Mouse (Mus musculus): ENCODE data around the gene Poln. TPM values are rescaled to one million over a fixed set of nuclear protein-coding genes. Genes with fewer than 3 reads are reported as not detected.

Gene Poln
- total RNA-seq (2021) = 1 to 10 TPM; 1.2 to 1.7 TPM
- long read RNA-seq, experiment 1 = 0 reads
- long read RNA-seq, experiment 2, partial matches to known transcripts = 0 of 2 reads
- long read RNA-seq, experiment 2, other reads (novel, unspliced or antisense) = 2 of 2 reads

GRCm38 (mm10) chr5:34168950-34169891 lies at the start of gene Poln, which contains the start of gene Haus3:
Poln (minus strand) TSS chr5:34169448.
Haus3 (minus strand) TSS chr5:34169527.
- intact Hi-C loops (cut with DNase I; ENCODE audit: low total_unique reads) = no loop called here

DNA sequence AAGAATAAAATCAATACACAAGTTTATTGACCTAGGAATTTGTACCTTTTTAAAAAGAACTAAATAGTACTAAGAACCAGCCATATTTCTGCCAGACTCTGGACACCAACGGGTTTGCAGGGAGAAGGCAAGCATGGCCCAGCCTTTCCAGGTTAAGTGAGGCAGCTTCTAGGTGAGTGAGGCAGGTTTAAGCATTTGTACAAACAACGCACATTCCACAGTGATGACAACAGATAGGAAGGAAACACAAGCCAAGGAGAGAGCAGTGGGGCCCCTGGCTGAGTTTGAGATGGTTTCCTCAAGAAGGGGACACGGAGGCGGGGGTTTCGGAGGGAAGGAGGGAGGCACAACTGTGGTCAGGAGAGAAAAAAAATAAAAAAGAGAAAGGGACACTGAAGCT lies 49.4 kb upstream of the Poln start:
- intact Hi-C loops (cut with DNase I; ENCODE audit: low total_unique reads) = no loop called here
- DNase-seq = no peak

More at GRCm38 (mm10) chr5:34168950-34169891, at the start of gene Poln, which contains the start of gene Haus3:
- DNase-seq = peak; percentile 97

- no peak for DNase-seq
- intact Hi-C loops (cut with DNase I; ENCODE audit: low total_unique reads) = no loop called here
These were observed 48.5 kb upstream of the Poln start for GRCm38 (mm10) chr5:34217756-34218155.

- DNase-seq = no peak
- intact Hi-C loops (cut with DNase I; ENCODE audit: low total_unique reads) = no loop called here
These were observed 46.8 kb upstream of the Poln start for GRCm38 (mm10) chr5:34216025-34216424.

- DNase-seq = no peak
- intact Hi-C loops (cut with DNase I; ENCODE audit: low total_unique reads) = no loop called here
These were observed 44.4 kb upstream of the Poln start for GRCm38 (mm10) chr5:34213659-34214058.

- peak; percentile 76 for DNase-seq
- intact Hi-C loops (cut with DNase I; ENCODE audit: low total_unique reads) = no loop called here
These were observed 41.0 kb upstream of the Poln start for GRCm38 (mm10) chr5:34210279-34210678.

DNA sequence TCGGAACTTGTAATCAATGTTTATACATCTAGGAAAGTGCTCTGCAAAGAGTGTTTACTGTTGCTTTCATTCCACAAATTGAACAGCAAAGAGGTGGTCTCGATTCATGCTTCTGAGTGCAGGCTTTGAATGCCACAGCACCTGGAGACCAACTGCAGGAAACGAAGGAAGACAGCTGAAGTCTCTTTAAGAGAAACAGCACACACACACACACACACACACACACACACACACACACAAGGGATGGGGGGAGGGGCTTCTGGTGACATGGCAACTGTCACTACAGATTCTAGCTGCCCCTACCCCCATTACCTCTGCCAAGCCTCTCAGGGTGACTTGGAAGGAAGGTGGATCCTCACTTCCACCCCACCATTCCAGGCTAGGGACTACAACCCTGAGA lies 38.3 kb upstream of the Poln start:
- no peak for DNase-seq
- intact Hi-C loops (cut with DNase I; ENCODE audit: low total_unique reads) = loop anchor here (10.0 kb wide), 1 partner anchor 127 kb away; the partner anchor contains the start of gene Rnf4

DNA sequence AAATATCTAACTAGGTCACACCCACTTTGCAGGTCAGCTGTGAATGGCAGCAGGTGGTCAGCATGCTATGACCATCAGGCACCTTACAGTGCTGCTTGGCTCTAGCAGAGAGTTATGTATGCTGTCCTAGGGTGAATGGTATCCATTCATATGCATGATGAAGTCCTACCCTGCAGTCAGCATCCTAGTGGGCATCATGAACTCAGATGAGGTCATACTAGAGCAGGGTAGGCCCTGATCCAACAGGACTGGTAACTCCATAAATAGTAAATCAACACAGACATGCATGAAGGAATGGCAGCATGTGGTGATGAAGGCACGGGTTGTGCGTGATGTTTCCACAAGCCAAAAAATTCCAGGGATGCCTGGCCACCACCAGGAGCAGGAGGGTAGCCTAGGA lies 36.5 kb upstream of the Poln start:
- intact Hi-C loops (cut with DNase I; ENCODE audit: low total_unique reads) = loop anchor here (10.0 kb wide), 1 partner anchor 129 kb away; the partner anchor contains the start of gene Rnf4

GRCm38 (mm10) chr5:34204911-34205310 lies 35.7 kb upstream of the Poln start:
- no peak for DNase-seq
- intact Hi-C loops (cut with DNase I; ENCODE audit: low total_unique reads) = loop anchor here (10.0 kb wide), 1 partner anchor 130 kb away; the partner anchor contains the start of gene Rnf4

More for the DNA sequence above, 36.5 kb upstream of the Poln start:
- no peak for DNase-seq

DNA sequence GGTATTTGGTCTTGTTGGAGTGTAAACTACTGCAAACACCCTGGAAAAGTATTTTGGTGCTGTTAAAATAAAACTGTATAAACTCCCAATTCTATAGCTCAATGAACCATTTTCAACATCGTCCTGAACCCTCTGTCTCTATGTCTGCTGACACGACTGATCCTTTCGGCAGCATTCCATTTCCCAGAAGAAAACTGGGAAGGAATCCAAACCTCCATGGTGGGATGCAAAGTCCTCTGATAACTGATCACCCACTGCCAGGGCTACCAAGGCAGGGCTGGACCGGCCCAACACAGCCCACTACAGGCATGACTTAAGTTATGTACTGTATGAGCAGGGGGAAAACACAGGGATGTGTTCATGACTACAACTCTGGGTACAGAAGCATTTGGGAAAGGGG lies 32.8 kb upstream of the Poln start:
- intact Hi-C loops (cut with DNase I; ENCODE audit: low total_unique reads) = loop anchor here (10.0 kb wide), 1 partner anchor 133 kb away; the partner anchor contains the start of gene Rnf4
- DNase-seq = no peak

DNA sequence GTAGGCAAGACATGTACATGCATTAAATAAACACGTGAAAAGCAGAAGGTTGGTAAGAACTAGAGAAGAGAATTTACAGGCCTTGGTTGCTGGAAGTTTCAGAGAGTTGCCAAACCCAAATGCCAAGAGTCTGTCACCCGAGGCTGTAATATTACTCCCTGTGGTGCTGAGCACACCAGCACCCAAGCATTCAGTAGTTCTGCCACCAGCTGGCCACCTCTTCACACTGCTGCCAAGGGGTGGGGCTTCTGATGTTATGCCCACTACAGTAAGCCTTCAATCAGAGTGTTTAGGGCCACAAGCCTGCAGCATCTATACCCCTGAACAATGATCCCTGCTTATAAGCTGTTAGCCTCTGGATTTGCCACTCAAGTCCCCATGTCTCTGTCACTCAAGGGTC lies 32.1 kb upstream of the Poln start:
- intact Hi-C loops (cut with DNase I; ENCODE audit: low total_unique reads) = loop anchor here (10.0 kb wide), 1 partner anchor 133 kb away; the partner anchor contains the start of gene Rnf4
- peak; percentile 48 for DNase-seq

GRCm38 (mm10) chr5:34198615-34199014 lies 29.4 kb upstream of the Poln start:
- intact Hi-C loops (cut with DNase I; ENCODE audit: low total_unique reads) = no loop called here
- no peak for DNase-seq

- no peak for DNase-seq
- intact Hi-C loops (cut with DNase I; ENCODE audit: low total_unique reads) = no loop called here
These were observed 28.0 kb upstream of the Poln start for GRCm38 (mm10) chr5:34197243-34197642.

GRCm38 (mm10) chr5:34196423-34196822 lies 27.2 kb upstream of the Poln start:
- DNase-seq = no peak
- intact Hi-C loops (cut with DNase I; ENCODE audit: low total_unique reads) = no loop called here

- no peak for DNase-seq
These were observed 26.5 kb upstream of the Poln start for GRCm38 (mm10) chr5:34195786-34196185.

DNA sequence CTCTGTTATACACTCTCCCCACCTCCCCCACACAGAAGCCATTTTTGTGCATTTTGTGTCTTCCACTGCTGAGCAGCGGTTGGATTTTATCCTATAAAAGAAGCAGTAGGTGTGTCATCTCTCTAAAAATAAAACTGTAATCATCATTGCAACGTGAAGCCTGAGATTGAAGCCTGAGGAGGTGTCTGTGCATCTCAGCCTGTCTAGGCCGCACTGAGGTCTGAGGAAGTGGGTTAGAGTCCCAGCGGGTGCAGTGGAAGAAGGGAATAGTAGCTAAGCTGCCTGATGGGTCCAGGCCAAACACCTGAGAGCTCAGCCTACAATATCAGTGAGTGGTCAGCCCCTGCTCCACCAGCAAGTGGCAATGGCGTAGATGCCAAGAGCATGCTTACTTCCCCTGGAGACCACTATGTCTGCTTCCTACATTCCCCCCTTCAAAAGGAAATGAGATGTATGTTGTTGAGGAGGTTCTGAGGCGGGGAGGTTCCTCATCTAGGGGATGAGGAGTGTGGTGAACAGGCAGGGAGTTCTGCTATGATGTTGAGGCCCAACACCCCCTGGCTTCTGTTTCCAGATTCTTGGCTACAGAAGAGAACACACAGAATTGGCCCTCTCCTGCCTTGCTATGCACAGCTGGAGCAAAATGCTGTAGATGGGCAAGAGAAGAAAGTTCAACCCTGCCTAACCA lies 25.9 kb upstream of the Poln start:
- no peak for DNase-seq
- intact Hi-C loops (cut with DNase I; ENCODE audit: low total_unique reads) = no loop called here

More at GRCm38 (mm10) chr5:34195786-34196185, 26.5 kb upstream of the Poln start:
- intact Hi-C loops (cut with DNase I; ENCODE audit: low total_unique reads) = no loop called here

- intact Hi-C loops (cut with DNase I; ENCODE audit: low total_unique reads) = no loop called here
- DNase-seq = no peak
These were observed 25.2 kb upstream of the Poln start for GRCm38 (mm10) chr5:34194426-34194825.

- no peak for DNase-seq
- intact Hi-C loops (cut with DNase I; ENCODE audit: low total_unique reads) = no loop called here
These were observed 22.6 kb upstream of the Poln start for GRCm38 (mm10) chr5:34191843-34192242.

- intact Hi-C loops (cut with DNase I; ENCODE audit: low total_unique reads) = no loop called here
- peak; percentile 49 for DNase-seq
These were observed 21.8 kb upstream of the Poln start for GRCm38 (mm10) chr5:34191021-34191420.

DNA sequence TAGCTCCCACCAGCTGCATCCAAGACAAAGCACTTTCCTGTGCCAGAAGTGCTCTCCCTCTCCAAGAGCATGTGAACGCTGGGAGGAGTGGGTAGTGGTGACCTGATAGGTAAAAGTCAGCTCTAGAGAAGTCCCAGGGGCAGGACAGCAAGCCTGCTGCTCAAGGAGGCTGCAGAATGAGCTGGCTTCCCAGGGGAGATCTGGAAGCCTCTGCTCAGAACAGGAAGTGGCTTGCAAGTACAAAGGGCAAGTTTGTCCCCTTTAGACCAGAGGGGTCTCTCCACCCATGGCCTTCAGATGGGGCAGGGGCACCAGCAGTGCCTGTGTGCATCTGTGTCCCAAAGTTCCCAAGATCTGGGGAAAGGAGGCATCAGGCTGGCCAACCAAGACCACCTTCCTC lies 20.3 kb upstream of the Poln start:
- DNase-seq = no peak
- intact Hi-C loops (cut with DNase I; ENCODE audit: low total_unique reads) = no loop called here

All from gastrocnemius, postnatal 14 days (tissue).